Mouse (Mus musculus) C2C12 (cell line): ENCODE data around the gene Srgap2.

Experiments used
- CEBPB ChIP-seq: IDR thresholded peaks from one replicate; pipeline ENCODE4 v1.6.1; 2011; ENCODE audit warnings: low read depth, mild to moderate bottlenecking, control low read depth, moderate library complexity
- CTCF ChIP-seq: IDR thresholded peaks from one replicate; pipeline ENCODE4 v1.5.1; 2011; ENCODE audit not compliant: control insufficient read depth, insufficient read depth, insufficient read length
- MAX ChIP-seq: IDR thresholded peaks from one replicate; pipeline ENCODE4 v1.6.1; 2011; ENCODE audit warnings: mild to moderate bottlenecking, control low read depth
- MYOD1 ChIP-seq: IDR thresholded peaks from one replicate; pipeline ENCODE4 v1.6.1; 2011; ENCODE audit warnings: low read depth; ENCODE audit not compliant: control insufficient read depth, insufficient read length
- MYOG ChIP-seq: IDR thresholded peaks from one replicate; pipeline ENCODE4 v1.6.1; 2011; ENCODE audit not compliant: control insufficient read depth, insufficient read length; ENCODE audit errors: extremely low read depth
- USF1 ChIP-seq: IDR thresholded peaks from one replicate; pipeline ENCODE4 v1.6.1; 2011; ENCODE audit warnings: low read depth, mild to moderate bottlenecking, control low read depth, moderate library complexity

GRCm38 (mm10) chr1:131419307-131419706, 107.8 kb downstream of the Srgap2 start:
- no peak for TF ChIP-seq MYOG
- no peak for TF ChIP-seq CTCF
- no peak for TF ChIP-seq MYOD1
- no peak for TF ChIP-seq CEBPB
- TF ChIP-seq USF1, result no peak
- TF ChIP-seq MAX, result no peak
